Mouse (Mus musculus) thymus, adult 2 months (tissue): ENCODE results near the gene Emx1. TPM values are rescaled to one million over a fixed set of nuclear protein-coding genes. Genes with fewer than 3 reads are reported as not detected.

ENCODE experiments used
- DNase-seq: peaks from one replicate; pipeline ENCODE4 v3.0.0; 2021
- H3K27ac ChIP-seq: fragments of 200-500 bp; 2 replicates; pipeline ENCODE4 v1.5.1; 2012; ENCODE audit warnings: low read length, control low read depth; ENCODE audit not compliant: control insufficient read depth, insufficient read depth
- H3K27me3 ChIP-seq: fragments of 200-500 bp; 2 replicates; pipeline ENCODE4 v1.6.1; 2012; ENCODE audit warnings: mild to moderate bottlenecking, low read length, moderate library complexity, mixed read lengths; ENCODE audit not compliant: control insufficient read depth, insufficient read depth
- H3K36me3 ChIP-seq: fragments of 200-500 bp; 2 replicates; pipeline ENCODE4 v1.6.1; 2012; ENCODE audit warnings: mild to moderate bottlenecking, low read length, moderate library complexity; ENCODE audit not compliant: control insufficient read depth, insufficient read depth
- H3K4me1 ChIP-seq: fragments of 200-500 bp; replicated peaks from 2 replicates; pipeline ENCODE4 v1.6.1; 2012; ENCODE audit warnings: low read length; ENCODE audit not compliant: control insufficient read depth, insufficient read depth
- H3K4me3 ChIP-seq: fragments of 200-500 bp; 2 replicates; pipeline ENCODE4 v1.5.1; 2012; ENCODE audit warnings: mild to moderate bottlenecking, low read length, control low read depth, moderate library complexity; ENCODE audit not compliant: control insufficient read depth, insufficient read depth
- CTCF ChIP-seq: fragments of 200-500 bp; IDR thresholded peaks from 2 replicates; pipeline ENCODE4 v1.5.1; 2012; ENCODE audit warnings: mild to moderate bottlenecking, control low read depth, low read length, moderate library complexity, borderline replicate concordance; ENCODE audit not compliant: control insufficient read depth, poor library complexity, insufficient read depth; ENCODE audit errors: extremely low read depth
- POLR2A ChIP-seq: fragments of 200-500 bp; IDR thresholded peaks from 2 replicates; pipeline ENCODE4 v1.6.1; 2012; ENCODE audit warnings: mild to moderate bottlenecking, low read length, control low read depth, moderate library complexity; ENCODE audit not compliant: control insufficient read depth, poor library complexity, insufficient read depth; ENCODE audit errors: extremely low read depth
- WGBS: fragments of 180-500 bp; shearing (Covaris S2); methylation state at CpG from one replicate; pipeline ENCODE4 v1.1.7; 2018; 5-methylcytosine and 5-hydroxymethylcytosine counted together
- polyA plus RNA-seq: library from polyadenylated mRNA; depleted of rRNA; stranded (reverse); fragments of >200 nt; gene quantifications from 2 replicates; pipeline ENCODE4 v1.2.3, GENCODE M21; 2012

Gene Emx1
- polyA plus RNA-seq, 1 experiment: 0.40 TPM

DNA sequence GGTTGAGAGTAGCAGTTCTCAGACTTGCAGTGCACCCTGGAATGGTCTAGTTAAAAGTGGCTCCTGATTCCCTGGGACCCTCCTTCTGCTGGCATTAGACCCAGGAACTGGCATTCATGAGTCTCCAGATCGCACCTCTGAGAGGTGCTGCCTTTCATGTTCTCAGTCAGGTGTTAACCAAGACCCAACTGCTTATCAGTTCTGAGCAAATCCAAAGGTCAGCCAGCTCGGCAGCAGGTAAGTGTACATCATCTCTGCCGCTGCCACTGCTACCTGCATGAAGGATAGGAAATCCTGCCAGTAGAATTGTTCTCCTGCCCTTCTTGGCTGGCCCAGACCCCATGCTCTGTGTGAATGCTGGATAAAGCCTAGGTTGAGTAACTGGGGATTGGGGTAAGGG, 43.5 kb downstream of the Emx1 start:
- Histone ChIP-seq H3K4me1 (no peaks in the 10 kb centered on the region), H3K27me3 (no peaks in the 10 kb centered on the region)
- WGBS: 88% methylated on average over 3 of the region's 3 CpGs

DNA sequence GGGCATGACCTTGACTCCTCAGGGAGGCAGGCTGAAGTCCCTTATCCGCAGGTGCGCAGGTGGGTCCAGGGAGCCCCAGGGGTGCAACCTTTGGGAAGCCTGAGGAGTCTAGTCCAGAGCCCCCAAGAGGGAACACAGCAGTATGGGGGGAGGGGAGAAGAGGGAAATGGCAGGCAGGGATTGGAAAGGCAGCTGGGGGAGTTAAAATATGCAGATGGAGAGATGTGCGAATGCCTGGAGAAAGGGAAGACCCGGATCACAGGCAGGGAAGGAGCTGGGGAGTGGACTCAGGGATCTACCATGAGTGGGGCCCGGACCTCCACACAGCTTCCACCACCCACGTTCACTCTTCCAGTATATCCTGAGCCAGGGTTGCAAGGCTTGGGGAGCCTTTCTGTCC, 44.2 kb downstream of the Emx1 start:
- Histone ChIP-seq H3K4me1 (no peaks in the 10 kb centered on the region), H3K27me3 (no peaks in the 10 kb centered on the region), H3K27ac (no peak overlapping the region), H3K36me3 (no peaks in the 10 kb centered on the region), H3K4me3 (no peak overlapping the region)
- TF ChIP-seq POLR2A (no peak), CTCF (no peak)
- DNase-seq: no peak
- WGBS: 81% methylated on average over 6 of the region's 6 CpGs

More for the DNA sequence above, 43.5 kb downstream of the Emx1 start:
- Histone ChIP-seq H3K4me3 (no peak overlapping the region), H3K36me3 (no peaks in the 10 kb centered on the region), H3K27ac (no peak overlapping the region)
- no peak for TF ChIP-seq POLR2A
- TF ChIP-seq CTCF: no peak
- DNase-seq: no peak

DNA sequence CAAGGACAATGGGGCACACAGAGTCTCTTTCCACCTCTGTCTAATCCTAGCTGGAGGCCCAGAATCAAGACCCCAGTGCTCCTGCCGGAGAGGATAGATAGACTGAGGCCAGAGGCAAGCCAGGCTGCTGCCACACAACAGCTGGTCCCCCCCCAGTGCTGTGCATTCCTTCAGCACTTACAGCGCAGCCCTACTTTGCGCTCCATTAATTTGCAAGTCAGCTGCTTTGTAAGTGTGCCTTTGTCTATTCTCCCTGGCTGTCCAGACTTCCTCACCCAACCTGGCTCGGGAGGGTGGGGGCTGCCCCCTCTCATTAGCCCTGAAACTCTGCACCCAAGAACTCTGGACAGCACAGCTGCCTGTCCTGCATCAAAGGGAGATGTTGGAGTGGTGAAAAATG, 44.8 kb downstream of the Emx1 start:
- no peaks in the 10 kb centered on the region for H3K36me3 ChIP-seq
- no peaks in the 10 kb centered on the region for H3K4me1 ChIP-seq
- 89% methylated on average over 4 of the region's 4 CpGs for WGBS
- no peak for DNase-seq
- no peak overlapping the region for H3K27ac ChIP-seq
- TF ChIP-seq CTCF (no peak), POLR2A (no peak)
- H3K4me3 ChIP-seq: no peak overlapping the region
- no peaks in the 10 kb centered on the region for H3K27me3 ChIP-seq

DNA sequence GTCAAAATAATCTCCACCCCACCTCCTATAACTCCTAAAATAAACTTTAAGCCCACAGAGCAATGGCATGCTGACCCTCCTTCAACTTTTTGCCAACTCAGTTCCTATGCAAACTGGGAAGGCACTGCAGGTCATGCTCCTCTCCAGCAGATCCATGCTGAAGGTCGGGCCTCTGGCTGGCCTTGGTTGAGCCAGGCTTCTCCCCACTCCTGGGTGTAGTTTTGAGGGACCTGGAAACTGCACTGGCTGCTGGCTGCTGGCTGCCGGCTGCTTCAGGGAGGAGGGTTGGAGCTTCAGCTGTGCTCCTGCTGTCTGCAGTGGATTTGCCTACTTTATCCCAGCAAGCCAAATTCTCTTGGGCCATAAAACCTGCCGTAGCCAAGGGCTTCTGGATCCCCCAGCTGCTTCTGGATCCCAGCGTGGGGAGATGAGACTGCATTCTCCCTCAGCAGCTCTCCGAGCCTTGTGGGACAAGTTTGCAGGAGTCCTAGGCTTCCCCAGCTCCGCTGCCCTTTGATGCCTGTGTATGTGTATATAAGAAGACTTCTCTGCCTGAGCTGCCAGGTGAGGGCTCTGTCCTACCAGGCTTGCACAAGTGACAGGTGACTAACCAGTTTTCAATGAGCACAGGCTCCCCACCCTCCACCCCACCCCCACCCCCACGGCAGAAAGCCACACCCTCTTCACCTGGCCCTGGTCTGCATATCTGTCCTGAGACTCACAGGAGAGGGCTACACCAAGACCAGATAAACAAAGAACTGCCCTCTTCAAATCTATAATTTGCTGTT, 45.8 kb downstream of the Emx1 start:
- no peak for TF ChIP-seq CTCF
- no peak for TF ChIP-seq POLR2A
- no peak overlapping the region for H3K27ac ChIP-seq
- no peaks in the 10 kb centered on the region for H3K36me3 ChIP-seq
- H3K4me3 ChIP-seq: no peak overlapping the region
- no peaks in the 10 kb centered on the region; the same call in 1 of the 2 replicates for H3K4me1 ChIP-seq
- H3K27me3 ChIP-seq: no peaks in the 10 kb centered on the region
- DNase-seq: no peak
- WGBS: 77% methylated on average over 7 of the region's 7 CpGs

DNA sequence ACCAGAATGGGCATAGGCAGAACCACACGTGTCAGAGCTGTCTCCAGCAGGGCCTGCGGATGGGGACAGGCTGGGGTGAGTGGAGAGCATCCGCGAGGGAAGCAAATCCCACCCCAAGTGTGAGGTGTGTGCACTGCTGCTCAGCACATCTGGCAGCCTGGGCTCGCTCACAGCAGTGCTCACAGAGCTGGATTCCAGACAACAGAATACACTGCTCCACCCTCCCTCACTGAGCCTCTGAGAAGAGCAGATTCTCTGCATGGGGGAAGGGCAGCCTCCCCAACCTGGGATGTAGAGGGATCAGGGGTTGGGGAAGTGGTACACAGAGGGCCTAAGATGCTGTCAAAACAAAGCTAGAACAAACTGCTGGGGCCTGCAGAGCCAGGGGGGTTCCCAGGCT, 47.6 kb downstream of the Emx1 start:
- H3K4me3 ChIP-seq: no peak overlapping the region
- TF ChIP-seq CTCF (no peak), POLR2A (no peak)
- no peak overlapping the region for H3K27ac ChIP-seq
- no peak for DNase-seq
- H3K27me3 ChIP-seq: no peaks in the 10 kb centered on the region
- no peaks in the 10 kb centered on the region for H3K36me3 ChIP-seq
- 88% methylated on average over 5 of the region's 5 CpGs for WGBS
- no peaks in the 10 kb centered on the region; the same call in 1 of the 2 replicates for H3K4me1 ChIP-seq

DNA sequence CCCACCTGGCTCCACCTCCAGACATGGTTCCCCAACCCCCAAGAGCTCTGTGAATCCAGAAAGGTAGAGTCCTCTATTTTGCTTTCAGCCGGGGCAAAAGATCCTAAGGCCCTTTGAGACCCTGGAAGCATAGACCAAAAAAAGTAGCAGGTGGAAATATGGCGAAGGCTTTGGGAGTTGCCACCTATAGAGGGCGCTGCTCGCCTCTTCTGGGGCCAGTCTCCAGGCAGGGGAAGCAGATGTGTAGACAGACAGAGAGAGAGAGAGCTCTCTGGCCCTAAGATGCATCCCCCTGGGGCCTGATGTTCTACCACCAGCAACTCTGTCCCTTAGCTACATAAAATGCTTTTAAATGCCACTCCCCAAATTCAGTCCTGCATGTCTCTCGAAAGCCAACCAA, 49.8 kb downstream of the Emx1 start:
- Histone ChIP-seq H3K27ac (no peak overlapping the region), H3K36me3 (no peaks in the 10 kb centered on the region), H3K27me3 (no peaks in the 10 kb centered on the region), H3K4me3 (no peak overlapping the region), H3K4me1 (no peaks in the 10 kb centered on the region; the same call in 1 of the 2 replicates)
- 49% methylated on average over 5 of the region's 5 CpGs for WGBS
- no peak for TF ChIP-seq POLR2A
- TF ChIP-seq CTCF: no peak
- peak; percentile 33 for DNase-seq

DNA sequence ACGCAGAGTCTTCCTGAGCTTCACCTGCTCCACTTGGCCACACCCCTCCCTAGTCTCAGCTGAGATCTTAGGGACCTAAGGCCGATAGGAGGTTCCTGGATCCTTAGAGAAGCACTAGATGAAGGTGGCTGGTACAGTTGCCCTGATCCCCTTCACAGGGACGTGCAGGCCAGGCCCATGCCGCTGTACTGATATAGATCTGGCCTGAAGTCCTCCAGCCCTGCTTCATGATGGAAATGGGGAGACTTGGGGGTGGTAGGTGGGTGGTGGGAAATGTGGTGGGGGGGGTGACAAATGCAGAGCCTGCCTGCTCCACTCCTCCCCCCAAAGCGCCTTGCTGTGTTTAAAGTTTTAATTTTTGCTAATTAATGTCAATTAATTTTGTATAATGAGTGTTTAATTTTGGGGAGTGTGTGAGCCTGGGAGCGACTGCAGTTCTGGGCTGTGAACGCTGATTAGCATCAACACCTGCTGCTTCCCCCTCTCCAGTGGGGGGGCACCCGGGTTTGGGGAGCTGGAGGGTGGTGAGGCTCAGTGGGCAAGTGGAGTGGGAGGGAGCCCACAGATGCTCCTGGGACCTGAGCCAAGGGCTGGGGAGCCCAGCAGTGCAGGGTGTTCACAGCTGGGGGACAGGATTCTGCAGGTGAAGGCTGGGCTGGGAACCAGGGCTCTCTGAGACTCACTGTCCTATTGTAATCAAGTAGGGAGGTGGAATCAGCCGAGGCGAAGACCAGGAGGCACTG, 50.5 kb downstream of the Emx1 start:
- peak; percentile 6 for DNase-seq
- Histone ChIP-seq H3K36me3 (no peaks in the 10 kb centered on the region), H3K4me1 (no peaks in the 10 kb centered on the region; the same call in 1 of the 2 replicates), H3K27ac (no peak overlapping the region), H3K4me3 (no peak overlapping the region), H3K27me3 (no peaks in the 10 kb centered on the region)
- 39% methylated on average over 10 of the region's 10 CpGs for WGBS
- TF ChIP-seq CTCF (no peak), POLR2A (no peak)
